Mouse (Mus musculus) heart, adult 2 months (tissue): ENCODE results near the gene Frmd6. TPM values are rescaled to one million over a fixed set of nuclear protein-coding genes. Genes with fewer than 3 reads are reported as not detected.

ENCODE experiments used
- DNase-seq, 2 experiments: peaks; one replicate each; pipeline ENCODE4 v3.0.0; 2021
- H3K27ac ChIP-seq: fragments of 200-600 bp; 2 replicates; pipeline ENCODE4 v1.8.1; 2022
- H3K27me3 ChIP-seq: fragments of 200-500 bp; 2 replicates; pipeline ENCODE4 v1.6.1; 2012; ENCODE audit warnings: mild to moderate bottlenecking, low read length, inconsistent platforms, mixed read lengths; ENCODE audit not compliant: control insufficient read depth, insufficient read depth
- H3K36me3 ChIP-seq: fragments of 200-500 bp; 2 replicates; pipeline ENCODE4 v1.6.1; 2012; ENCODE audit warnings: low read length, inconsistent platforms; ENCODE audit not compliant: control insufficient read depth, insufficient read depth
- H3K4me1 ChIP-seq: fragments of 200-500 bp; 2 replicates; pipeline ENCODE4 v1.6.1; 2011; ENCODE audit warnings: low read length; ENCODE audit not compliant: control insufficient read depth, insufficient read depth
- H3K4me3 ChIP-seq: fragments of 200-600 bp; 2 replicates; pipeline ENCODE4 v1.8.1; 2022
- H3K79me2 ChIP-seq: fragments of 200-500 bp; replicated peaks from 2 replicates; pipeline ENCODE4 v1.6.1; 2012; ENCODE audit warnings: mild to moderate bottlenecking, inconsistent platforms, low read length, moderate library complexity, mixed read lengths; ENCODE audit not compliant: control insufficient read depth, insufficient read depth
- H3K9ac ChIP-seq: fragments of 200-500 bp; 2 replicates; pipeline ENCODE4 v1.6.1; 2012; ENCODE audit warnings: low read depth, mild to moderate bottlenecking, control low read depth, inconsistent platforms, low read length, mixed read lengths
- CTCF ChIP-seq: fragments of 200-600 bp; IDR thresholded peaks from 2 replicates; pipeline ENCODE4 v1.8.1; 2022; ENCODE audit warnings: antibody characterized with exemption, mild to moderate bottlenecking, moderate library complexity
- EP300 ChIP-seq: fragments of 200-500 bp; IDR thresholded peaks from 2 replicates; pipeline ENCODE4 v1.6.1; 2011; ENCODE audit warnings: low read depth, low read length, control low read depth; ENCODE audit not compliant: insufficient read depth
- POLR2A ChIP-seq: fragments of 200-500 bp; IDR thresholded peaks from 2 replicates; pipeline ENCODE4 v1.6.1; 2011; ENCODE audit warnings: mild to moderate bottlenecking, low read depth, low read length, control low read depth; ENCODE audit not compliant: insufficient read depth
- WGBS: fragments of 180-500 bp; shearing (Covaris S2); methylation state at CpG from one replicate; pipeline ENCODE4 v1.1.7; 2018; 5-methylcytosine and 5-hydroxymethylcytosine counted together
- intact Hi-C: fragments of 180-260 bp; cut with DNase I; formaldehyde crosslinking; loops from one replicate; pipeline ENCODE4 v1.15.1; 2025
- polyA plus RNA-seq: library from polyadenylated mRNA; depleted of rRNA; stranded (reverse); fragments of >200 nt; gene quantifications from 2 replicates; pipeline ENCODE4 v1.2.3, GENCODE M21; 2012
- total RNA-seq, 2 experiments: library from RNA; stranded (reverse); gene quantifications; 2 replicates each; pipeline ENCODE4 v1.2.3; 2021

Gene Frmd6
- total and polyA plus RNA-seq, 3 experiments, result 17.3 to 33.2 (median 31.4) TPM

- H3K27me3 ChIP-seq, result no peaks in the 10 kb centered on the region
- H3K4me1 ChIP-seq, result peaks cover 19% of the 10 kb centered on the region
- H3K9ac ChIP-seq, result no peak overlapping the region
- DNase-seq, result no peak
- 61% methylated on average over 3 of the region's 3 CpGs for WGBS
- no peak overlapping the region for H3K4me3 ChIP-seq
- intact Hi-C loops, result loop anchor here (5.0 kb wide), 1 partner anchor 40 kb away; the partner anchor contains the start of gene Frmd6
- peaks cover 34% of the 10 kb centered on the region for H3K36me3 ChIP-seq
- peak overlapping the region; percentile 45 for H3K27ac ChIP-seq
- H3K79me2 ChIP-seq, result no peaks in the 10 kb centered on the region; the same call in 1 of the 2 replicates
- no peak for TF ChIP-seq EP300
- no peak for TF ChIP-seq CTCF
- TF ChIP-seq POLR2A, result no peak
These were observed 42.5 kb downstream of the Frmd6 start for GRCm38 (mm10) chr12:70867780-70868179.

GRCm38 (mm10) chr12:70868190-70868987 lies 43.1 kb downstream of the Frmd6 start:
- H3K27ac ChIP-seq, result peak overlapping the region; percentile 45
- no peaks in the 10 kb centered on the region; the same call in 1 of the 2 replicates for H3K79me2 ChIP-seq
- H3K4me1 ChIP-seq, result peaks cover 16% of the 10 kb centered on the region
- TF ChIP-seq EP300, result no peak
- no peak for TF ChIP-seq POLR2A
- peak; percentile 26 for TF ChIP-seq CTCF
- WGBS, result 66% methylated on average over 7 of the region's 7 CpGs
- H3K27me3 ChIP-seq, result no peaks in the 10 kb centered on the region
- intact Hi-C loops, result loop anchor here (5.0 kb wide), 1 partner anchor 41 kb away; the partner anchor contains the start of gene Frmd6
- peaks cover 33% of the 10 kb centered on the region for H3K36me3 ChIP-seq
- DNase-seq, result no peak
- H3K4me3 ChIP-seq, result no peak overlapping the region
- no peak overlapping the region for H3K9ac ChIP-seq

- DNase-seq, result no peak
- Histone ChIP-seq H3K27me3 (no peaks in the 10 kb centered on the region), H3K4me1 (peaks cover 12% of the 10 kb centered on the region), H3K79me2 (no peaks in the 10 kb centered on the region; the same call in 1 of the 2 replicates), H3K27ac (no peak overlapping the region), H3K36me3 (peaks cover 33% of the 10 kb centered on the region), H3K9ac (no peak overlapping the region), H3K4me3 (no peak overlapping the region)
- intact Hi-C loops, result loop anchor here (5.0 kb wide), 1 partner anchor 42 kb away; the partner anchor contains the start of gene Frmd6
- TF ChIP-seq CTCF (no peak), EP300 (no peak), POLR2A (no peak)
- 80% methylated on average over 9 of the region's 9 CpGs for WGBS
These were observed 43.6 kb downstream of the Frmd6 start for GRCm38 (mm10) chr12:70868988-70869291.

- Histone ChIP-seq H3K36me3 (peaks cover 13% of the 10 kb centered on the region), H3K9ac (no peak overlapping the region), H3K4me1 (peaks cover 4% of the 10 kb centered on the region), H3K79me2 (no peaks in the 10 kb centered on the region), H3K27ac (no peak overlapping the region), H3K4me3 (no peak overlapping the region), H3K27me3 (no peaks in the 10 kb centered on the region)
- intact Hi-C loops, result no loop called here
- no peak for TF ChIP-seq POLR2A
- TF ChIP-seq EP300, result no peak
- TF ChIP-seq CTCF, result no peak
- WGBS, result 62% methylated on average over 6 of the region's 6 CpGs
- no peak for DNase-seq
These were observed 48.2 kb downstream of the Frmd6 start for GRCm38 (mm10) chr12:70873544-70873943.

- DNase-seq, result no peak
- TF ChIP-seq POLR2A (no peak), EP300 (no peak), CTCF (no peak)
- H3K36me3 ChIP-seq, result peaks cover 14% of the 10 kb centered on the region
- WGBS, result 87% methylated on average over 21 of the region's 21 CpGs
- H3K27me3 ChIP-seq, result no peaks in the 10 kb centered on the region
- H3K9ac ChIP-seq, result no peak overlapping the region
- peaks cover 13% of the 10 kb centered on the region for H3K4me1 ChIP-seq
- no peaks in the 10 kb centered on the region for H3K79me2 ChIP-seq
- H3K27ac ChIP-seq, result no peak overlapping the region
- intact Hi-C loops, result no loop called here
- H3K4me3 ChIP-seq, result no peak overlapping the region
These were observed 51.1 kb downstream of the Frmd6 start for GRCm38 (mm10) chr12:70876270-70876998.

GRCm38 (mm10) chr12:70877926-70878710 lies 52.8 kb downstream of the Frmd6 start:
- WGBS, result 72% methylated on average over 20 of the region's 20 CpGs

More at GRCm38 (mm10) chr12:70877926-70878710, 52.8 kb downstream of the Frmd6 start:
- H3K27ac ChIP-seq, result peak overlapping the region; percentile 54
- no peak overlapping the region for H3K4me3 ChIP-seq
- no peaks in the 10 kb centered on the region for H3K79me2 ChIP-seq
- intact Hi-C loops, result no loop called here
- TF ChIP-seq CTCF (no peak), POLR2A (no peak), EP300 (no peak)
- peak; percentile 35 to 52 for DNase-seq
- peaks cover 8% of the 10 kb centered on the region for H3K36me3 ChIP-seq
- H3K27me3 ChIP-seq, result no peaks in the 10 kb centered on the region
- H3K4me1 ChIP-seq, result peaks cover 16% of the 10 kb centered on the region
- no peak overlapping the region for H3K9ac ChIP-seq
